Comparison of ENCODE assay signal across 15 mouse cellular contexts in the genomic region with DNA sequence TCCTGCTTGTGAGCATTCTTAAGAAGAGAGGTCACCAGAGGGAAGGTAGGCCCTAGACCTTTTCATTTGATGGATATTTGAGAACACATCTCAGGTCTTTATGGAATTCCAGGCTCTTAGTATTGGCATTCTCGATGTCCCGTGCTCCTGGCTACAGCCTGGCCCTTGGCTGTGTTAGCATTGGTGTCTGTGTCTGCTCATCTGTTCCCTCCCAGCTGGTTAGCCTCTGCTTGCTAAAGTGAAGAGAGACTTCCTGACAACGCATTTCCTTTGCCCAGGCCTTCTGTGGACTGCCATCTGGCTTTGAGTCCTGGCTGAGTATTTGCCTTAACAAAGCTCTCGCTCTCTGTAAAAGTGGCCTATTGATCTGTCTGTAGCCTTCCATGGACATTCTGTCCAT. TPM values are rescaled to one million over a fixed set of nuclear protein-coding genes. Genes with fewer than 3 reads are reported as not detected.
A peak's percentile ranks its signal among the peaks of the same experiment; 100 is the strongest.
DNase-seq lines count a peak whose midpoint lies in the region.
"Had no signal": no experiment of that assay in that cellular context is flagged by ENCODE, and none has a peak within 500 bp of the region (broad histone marks: within the 10 kb centered on the region; RNA-seq: fewer than 3 reads in every experiment).

No protein-coding gene starts in this region.

- peak; percentile 23 for DNase-seq in cerebellum, adult 11-12 months
- no peak for DNase-seq in cerebellum, postnatal 25 days
- peak; percentile 10 to 29 for DNase-seq in gastrocnemius, postnatal 36 days
- no peak for DNase-seq in gastrocnemius, postnatal 10 days
- DNase-seq in left cerebral cortex, postnatal 4 days: peak; percentile 13
- DNase-seq in left cerebral cortex, postnatal 25 days (ENCODE audit: low spot score in 2 of 2): no peak
- peak; percentile 50 for DNase-seq in brain, adult 2 months (ENCODE audit: low read depth, low spot score)
- DNase-seq in retina, postnatal 1 day: no peak
- DNase-seq: cerebellum, adult 2 months; kidney, adult 9 months; kidney, postnatal 14 days; liver, embryonic 13.5 days; lung, embryonic 14.5 days; lung, postnatal 4 days; thymus, postnatal 25 days had no signal

- intact Hi-C loops in gastrocnemius, postnatal 36 days (cut with DNase I): no loop called here
- intact Hi-C loops in left cerebral cortex, postnatal 4 days (cut with DNase I): no loop called here
- intact Hi-C loops in left cerebral cortex, postnatal 25 days (cut with DNase I): no loop called here

RNA-seq across cellular contexts. Expression of a gene that starts 20.5 kb away (rescaled TPM):
- 1 to 10 TPM in 1 of 2 experiments, under 1 TPM in 1; 0.84 to 1.6 TPM for total RNA-seq in gastrocnemius, postnatal 36 days (2021)
- total RNA-seq in gastrocnemius, postnatal 10 days (2021): 1 to 10 TPM; 3.9 to 5.5 TPM
- total RNA-seq in left cerebral cortex, postnatal 4 days (2021): 100 to 1,000 TPM; 133 to 144 TPM
- total RNA-seq in left cerebral cortex, postnatal 25 days (2021): 100 to 1,000 TPM; 205 to 213 TPM

Comparison
In these comparisons a context has a peak if more than half of its experiments do, and no peak if none do; other contexts are left out.
1. DNase-seq: peak in cerebellum, adult 11-12 months (single experiment), gastrocnemius, postnatal 36 days (2 of 2), left cerebral cortex, postnatal 4 days (single experiment) and brain, adult 2 months (single experiment); none in cerebellum, postnatal 25 days (0 of 2), gastrocnemius, postnatal 10 days (single experiment), left cerebral cortex, postnatal 25 days (0 of 2) and retina, postnatal 1 day (single experiment).
2. RNA of a gene that starts 20.5 kb away (total RNA-seq): 205 to 213 TPM in left cerebral cortex, postnatal 25 days and 133 to 144 TPM in left cerebral cortex, postnatal 4 days; 3.9 to 5.5 TPM in gastrocnemius, postnatal 10 days and 0.84 to 1.6 TPM in gastrocnemius, postnatal 36 days; every median in the first group is over 10 times any median in the second.